Mouse (Mus musculus): ENCODE results near the gene Gorab.

Gorab gene

GRCm38 (mm10) chr1:163403498-163404126 is at the start of gene Gorab:
Gene Gorab (minus strand): TSS chr1:163403669.
- DNase-seq, result peak; percentile 97

- DNase-seq, result peak; percentile 27
These were observed 40.4 kb upstream of the Gorab start for GRCm38 (mm10) chr1:163443832-163444231.

GRCm38 (mm10) chr1:163439002-163439401 is 35.5 kb upstream of the Gorab start:
- DNase-seq, result no peak

- no peak for DNase-seq
These were observed 20.1 kb upstream of the Gorab start for GRCm38 (mm10) chr1:163423467-163424014.

- DNase-seq, result no peak
These were observed 13.7 kb upstream of the Gorab start for GRCm38 (mm10) chr1:163417191-163417590.

GRCm38 (mm10) chr1:163414200-163414599 is 10.7 kb upstream of the Gorab start:
- DNase-seq, result no peak

GRCm38 (mm10) chr1:163406203-163406602 is 2.7 kb upstream of the Gorab start:
- no peak for DNase-seq

- no peak for DNase-seq
These were observed 12.1 kb downstream of the Gorab start for GRCm38 (mm10) chr1:163391321-163391720.

- DNase-seq, result no peak
These were observed 13.4 kb downstream of the Gorab start for GRCm38 (mm10) chr1:163390044-163390443.

- DNase-seq, result no peak
These were observed 17.3 kb downstream of the Gorab start for GRCm38 (mm10) chr1:163386196-163386595.

- DNase-seq, result peak; percentile 14
These were observed 19.9 kb downstream of the Gorab start for GRCm38 (mm10) chr1:163383442-163384027.

- DNase-seq, result no peak
These were observed 21.3 kb downstream of the Gorab start for GRCm38 (mm10) chr1:163382048-163382719.

GRCm38 (mm10) chr1:163380591-163380990 is 22.9 kb downstream of the Gorab start:
- no peak for DNase-seq

GRCm38 (mm10) chr1:163380072-163380471 is 23.4 kb downstream of the Gorab start:
- DNase-seq, result peak; percentile 21

GRCm38 (mm10) chr1:163377924-163378323 is 25.5 kb downstream of the Gorab start:
- no peak for DNase-seq

GRCm38 (mm10) chr1:163376818-163377581 is 26.5 kb downstream of the Gorab start:
- DNase-seq, result no peak

- no peak for DNase-seq
These were observed 29.0 kb downstream of the Gorab start for GRCm38 (mm10) chr1:163374455-163374854.

GRCm38 (mm10) chr1:163362202-163362601 is 41.3 kb downstream of the Gorab start:
- DNase-seq, result no peak

- DNase-seq, result no peak
These were observed 42.1 kb downstream of the Gorab start for GRCm38 (mm10) chr1:163361376-163361775.

- no peak for DNase-seq
These were observed 42.7 kb downstream of the Gorab start for GRCm38 (mm10) chr1:163360796-163361195.

GRCm38 (mm10) chr1:163359521-163359920 is 43.9 kb downstream of the Gorab start:
- DNase-seq, result no peak

- DNase-seq, result no peak
These were observed 45.3 kb downstream of the Gorab start for GRCm38 (mm10) chr1:163358165-163358564.

GRCm38 (mm10) chr1:163357733-163358132 is 45.7 kb downstream of the Gorab start:
- DNase-seq, result no peak

All from kidney, adult 9 months (tissue).